19 mouse cellular contexts compared by ENCODE assay signal in genomic region chr6:41015065-41015464, GRCm38 (mm10). TPM values are rescaled to one million over a fixed set of nuclear protein-coding genes. Genes with fewer than 3 reads are reported as not detected.
DNase-seq lines count a peak whose midpoint lies in the region; ATAC-seq and TF ChIP-seq lines count a peak whose summit lies in the region.
"Had no signal": no experiment of that assay in that cellular context is flagged by ENCODE, and none has a peak within 500 bp of the region (broad histone marks: within the 10 kb centered on the region; RNA-seq: fewer than 3 reads in every experiment).

No protein-coding gene starts in this region.

- ATAC-seq in kidney, postnatal 0 days (replicated peaks; ENCODE audit: low FRiP score, low read depth) = no peak
- no peak for ATAC-seq in inflammation-experienced regulatory T-cells, adult 6 months
- ATAC-seq: forebrain, embryonic 14.5 days; intestine, embryonic 15.5 days had no signal

- H3K4me1 ChIP-seq in kidney, postnatal 0 days (replicated peaks; ENCODE audit: insufficient read depth, low read length) = no peaks in the 10 kb centered on the region
- no peaks in the 10 kb centered on the region for H3K4me1 ChIP-seq in cortical plate, adult 2 months (ENCODE audit: control insufficient read depth, insufficient read depth, low read length)
- H3K4me1 ChIP-seq: embryonic facial prominence, embryonic 12.5 days; heart, embryonic 15.5 days; intestine, embryonic 15.5 days; limb, embryonic 13.5 days; neural tube, embryonic 13.5 days had no signal

- H3K36me3 ChIP-seq in kidney, postnatal 0 days (ENCODE audit: insufficient read depth, low read length) = no peaks in the 10 kb centered on the region
- H3K36me3 ChIP-seq: embryonic facial prominence, embryonic 12.5 days; heart, embryonic 15.5 days; intestine, embryonic 15.5 days; limb, embryonic 13.5 days; neural tube, embryonic 13.5 days had no signal

- H3K4me2 ChIP-seq in kidney, postnatal 0 days (ENCODE audit: low read length) = no peak overlapping the region
- H3K4me2 ChIP-seq: embryonic facial prominence, embryonic 12.5 days; heart, embryonic 15.5 days; intestine, embryonic 15.5 days; limb, embryonic 13.5 days; lung, embryonic 14.5 days; neural tube, embryonic 13.5 days had no signal

- peak; percentile 58 for DNase-seq in kidney, postnatal 0 days (ENCODE audit: low spot score)
- DNase-seq in kidney, postnatal 4 days = no peak
- DNase-seq in 3T3-L1 (ENCODE audit: low read depth, low spot score) (peak; percentile 69), 416B (ENCODE audit: low read depth) (peak; percentile 73)
- DNase-seq in adrenal gland, adult 8-10 months = no peak
- DNase-seq in left cerebral cortex, adult 8-10 months (ENCODE audit: low spot score in 2 of 2) = no peak
- DNase-seq: adrenal gland, adult 2 months; gastrocnemius, postnatal 25 days; lung, embryonic 14.5 days; right cerebral cortex, postnatal 25 days had no signal

- TF ChIP-seq POLR2A in cortical plate, adult 2 months (IDR thresholded peaks at IDR 0.05; ENCODE audit: extremely low read depth, insufficient read depth, low read length) = no peak

- TF ChIP-seq CTCF in kidney, postnatal 0 days (IDR thresholded peaks at IDR 0.05; ENCODE audit: low read depth) = peak; percentile 56
- peak; percentile 17; the same call in 1 of the 2 replicates for TF ChIP-seq CTCF in cortical plate, adult 2 months (IDR thresholded peaks at IDR 0.05; ENCODE audit: extremely low read depth, insufficient read depth, low read length)

- H3K9me3 ChIP-seq in kidney, postnatal 0 days (replicated peaks; ENCODE audit: low read length) = no peaks in the 10 kb centered on the region
- H3K9me3 ChIP-seq: embryonic facial prominence, embryonic 12.5 days; heart, embryonic 15.5 days; intestine, embryonic 15.5 days; limb, embryonic 13.5 days; neural tube, embryonic 13.5 days had no signal

- WGBS in kidney, postnatal 0 days = 47% methylated on average over 4 of the region's 4 CpGs

- no peaks in the 10 kb centered on the region for H3K27me3 ChIP-seq in kidney, postnatal 0 days (ENCODE audit: insufficient read depth, low read length)
- H3K27me3 ChIP-seq: embryonic facial prominence, embryonic 12.5 days; heart, embryonic 15.5 days; intestine, embryonic 15.5 days; limb, embryonic 13.5 days; neural tube, embryonic 13.5 days had no signal

- H3K4me3 ChIP-seq in kidney, postnatal 0 days (replicated peaks; ENCODE audit: low read depth, low read length) = no peak overlapping the region
- no peak overlapping the region for H3K4me3 ChIP-seq in cortical plate, adult 2 months (ENCODE audit: insufficient read depth, low read length)
- H3K4me3 ChIP-seq: embryonic facial prominence, embryonic 12.5 days; heart, embryonic 15.5 days; intestine, embryonic 15.5 days; limb, embryonic 13.5 days; neural tube, embryonic 13.5 days had no signal

- no peak overlapping the region for H3K9ac ChIP-seq in kidney, postnatal 0 days (ENCODE audit: low read depth, low read length)
- H3K9ac ChIP-seq: embryonic facial prominence, embryonic 12.5 days; heart, embryonic 15.5 days; intestine, embryonic 15.5 days; limb, embryonic 13.5 days; lung, embryonic 14.5 days; neural tube, embryonic 13.5 days had no signal

- no peak overlapping the region for H3K27ac ChIP-seq in kidney, postnatal 0 days
- no peak overlapping the region for H3K27ac ChIP-seq in cortical plate, adult 2 months (ENCODE audit: insufficient read depth, low read length)
- H3K27ac ChIP-seq: embryonic facial prominence, embryonic 12.5 days; heart, embryonic 15.5 days; intestine, embryonic 15.5 days; limb, embryonic 13.5 days; neural tube, embryonic 13.5 days had no signal

RNA-seq across cellular contexts. Expression of gene Gm2663, which starts 15.8 kb away (rescaled TPM):
- 0.13 TPM in 1 of 2 replicates, not detected in the other for polyA plus RNA-seq in kidney, postnatal 0 days (2015; fragmentation: Nextera tagmentation; extraction: Ambion mirVana)
- polyA plus RNA-seq in cortical plate, adult 2 months (2012; rRNA removed) = not detected in 2 replicates
- total RNA-seq in adrenal gland, adult 8-10 months (2022) = not detected
- polyA plus RNA-seq in inflammation-experienced regulatory T-cells, adult 6 months (2017; shearing (Covaris generic)) = 1 to 10 TPM in 2 of 3 experiments, under 1 TPM in 1; 0.75 to 5.1 (median 3.6) TPM
- total RNA-seq in left cerebral cortex, adult 8-10 months (2022) = not detected
- total RNA-seq: adrenal gland, adult 2 months; gastrocnemius, postnatal 25 days; megakaryocyte-erythroid progenitor cell, adult 5-6 weeks had no signal
- polyA plus RNA-seq: adrenal gland, adult 2 months; embryonic facial prominence, embryonic 12.5 days; forebrain, embryonic 14.5 days; limb, embryonic 13.5 days; lung, embryonic 14.5 days; neural tube, embryonic 13.5 days had no signal

RNA-seq across cellular contexts. Expression of gene 2210010C04Rik, which starts 20.2 kb away (rescaled TPM):
- polyA plus RNA-seq in kidney, postnatal 0 days (2015; fragmentation: Nextera tagmentation; extraction: Ambion mirVana) = not detected in 2 replicates
- 0.09 and 0.13 TPM in 2 replicates for polyA plus RNA-seq in cortical plate, adult 2 months (2012; rRNA removed)
- total RNA-seq in adrenal gland, adult 8-10 months (2022) = not detected
- under 1 TPM; 0.26 to 0.33 (median 0.31) TPM for polyA plus RNA-seq in inflammation-experienced regulatory T-cells, adult 6 months (2017; shearing (Covaris generic))
- total RNA-seq in left cerebral cortex, adult 8-10 months (2022) = not detected
- total RNA-seq: adrenal gland, adult 2 months; gastrocnemius, postnatal 25 days; megakaryocyte-erythroid progenitor cell, adult 5-6 weeks had no signal
- polyA plus RNA-seq: embryonic facial prominence, embryonic 12.5 days; forebrain, embryonic 14.5 days; heart, embryonic 15.5 days; limb, embryonic 13.5 days; lung, embryonic 14.5 days; neural tube, embryonic 13.5 days had no signal

RNA-seq across cellular contexts. Expression of gene 1810009J06Rik, which starts 50.5 kb away (rescaled TPM):
- polyA plus RNA-seq in kidney, postnatal 0 days (2015; fragmentation: Nextera tagmentation; extraction: Ambion mirVana) = not detected in 2 replicates
- not detected in 2 replicates for polyA plus RNA-seq in cortical plate, adult 2 months (2012; rRNA removed)
- not detected for total RNA-seq in adrenal gland, adult 8-10 months (2022)
- polyA plus RNA-seq in inflammation-experienced regulatory T-cells, adult 6 months (2017; shearing (Covaris generic)) = not detected
- total RNA-seq in left cerebral cortex, adult 8-10 months (2022) = not detected
- total RNA-seq: adrenal gland, adult 2 months; gastrocnemius, postnatal 25 days; megakaryocyte-erythroid progenitor cell, adult 5-6 weeks had no signal
- polyA plus RNA-seq: adrenal gland, adult 2 months; embryonic facial prominence, embryonic 12.5 days; forebrain, embryonic 14.5 days; intestine, embryonic 15.5 days; limb, embryonic 13.5 days; lung, embryonic 14.5 days; neural tube, embryonic 13.5 days had no signal

Comparison
In these comparisons a context has a peak if more than half of its experiments do, and no peak if none do; other contexts are left out.
1. DNase-seq: peak in kidney, postnatal 0 days (single experiment), 3T3-L1 (single experiment) and 416B (single experiment); none in kidney, postnatal 4 days (0 of 2), adrenal gland, adult 8-10 months (single experiment) and left cerebral cortex, adult 8-10 months (0 of 2).